In genomic region chr9:62827939-62828652, GRCm38 (mm10) we compare ENCODE assay signal across 8 mouse cellular contexts. TPM values are rescaled to one million over a fixed set of nuclear protein-coding genes. Genes with fewer than 3 reads are reported as not detected.
DNase-seq lines count a peak whose midpoint lies in the region; ATAC-seq and TF ChIP-seq lines count a peak whose summit lies in the region.

No protein-coding gene starts in this region.

- TF ChIP-seq POLR2A in bone marrow, adult 2 months (IDR thresholded peaks at IDR 0.05; ENCODE audit: borderline replicate concordance, control insufficient read depth, low read depth, low read length): no peak

- DNase-seq in right cerebral cortex, adult 18-20 months: peak; percentile 54
- no peak for DNase-seq in right cerebral cortex, postnatal 4 days
- DNase-seq in forebrain, postnatal 0 days: peak; percentile 76
- DNase-seq in kidney, postnatal 4 days: peak; percentile 28 to 57
- no peak for DNase-seq in adrenal gland, postnatal 36 days
- no peak for DNase-seq in left cerebral cortex, postnatal 36 days (ENCODE audit: low spot score in 2 of 2)

- no peaks in the 10 kb centered on the region for H3K4me1 ChIP-seq in bone marrow, adult 2 months (ENCODE audit: control insufficient read depth, insufficient read depth, low read length)
- no peaks in the 10 kb centered on the region for H3K4me1 ChIP-seq in forebrain, postnatal 0 days (ENCODE audit: insufficient read depth)
- peaks cover 32% of the 10 kb centered on the region for H3K4me1 ChIP-seq in midbrain, embryonic 13.5 days (replicated peaks)

- no peaks in the 10 kb centered on the region for H3K36me3 ChIP-seq in forebrain, postnatal 0 days (ENCODE audit: insufficient read depth)
- H3K36me3 ChIP-seq in midbrain, embryonic 13.5 days: no peaks in the 10 kb centered on the region

- intact Hi-C loops in left cerebral cortex, postnatal 36 days (cut with DNase I): loop anchor here (2.0 to 5.0 kb wide), 2 partner anchors 17 to 46 kb away; partner anchors contain the start of gene Fem1b

- no peak for TF ChIP-seq CTCF in bone marrow, adult 2 months (IDR thresholded peaks at IDR 0.05; ENCODE audit: control insufficient read depth, insufficient read depth, low read length)
- TF ChIP-seq CTCF in forebrain, postnatal 0 days (IDR thresholded peaks at IDR 0.05; ENCODE audit: low read depth): peak; percentile 65

- 17% methylated on average over 24 of the region's 24 CpGs for WGBS in bone marrow, adult 2 months
- 5% methylated on average over 24 of the region's 24 CpGs for WGBS in forebrain, postnatal 0 days
- 5% methylated on average over 24 of the region's 24 CpGs for WGBS in midbrain, embryonic 13.5 days

- H3K9ac ChIP-seq in forebrain, postnatal 0 days: no peak overlapping the region; the same call in 1 of the 2 replicates
- no peak overlapping the region for H3K9ac ChIP-seq in midbrain, embryonic 13.5 days (replicated peaks)

- peak overlapping the region; percentile 61 for H3K4me2 ChIP-seq in forebrain, postnatal 0 days (ENCODE audit: low read depth)
- H3K4me2 ChIP-seq in midbrain, embryonic 13.5 days (replicated peaks): peak overlapping the region; percentile 51

- peak overlapping the region; percentile 11 for H3K4me3 ChIP-seq in bone marrow, adult 2 months (replicated peaks; ENCODE audit: control insufficient read depth, low read depth, low read length)
- H3K4me3 ChIP-seq in forebrain, postnatal 0 days (ENCODE audit: low read depth, low read length): peak overlapping the region; percentile 39
- H3K4me3 ChIP-seq in midbrain, embryonic 13.5 days (replicated peaks): peak overlapping the region; percentile 34

- no peaks in the 10 kb centered on the region for H3K27me3 ChIP-seq in forebrain, postnatal 0 days (ENCODE audit: insufficient read depth, low read length)
- no peaks in the 10 kb centered on the region for H3K27me3 ChIP-seq in midbrain, embryonic 13.5 days

- no peak overlapping the region for H3K27ac ChIP-seq in bone marrow, adult 2 months (ENCODE audit: control insufficient read depth, insufficient read depth, low read depth, low read length, poor library complexity)
- H3K27ac ChIP-seq in forebrain, postnatal 0 days (ENCODE audit: low read depth, low read length): peak overlapping the region; percentile 60; the same call in 1 of the 2 replicates
- H3K27ac ChIP-seq in midbrain, embryonic 13.5 days: peak overlapping the region; percentile 65; the same call in 1 of the 2 replicates

- H3K9me3 ChIP-seq in forebrain, postnatal 0 days (ENCODE audit: low read length): no peaks in the 10 kb centered on the region
- no peaks in the 10 kb centered on the region for H3K9me3 ChIP-seq in midbrain, embryonic 13.5 days

- ATAC-seq in forebrain, postnatal 0 days: 0 out of 2 replicates have a peak, but pooled peaks have one; percentile 8
- ATAC-seq in midbrain, embryonic 13.5 days: peak; percentile 6; the same call in 1 of the 2 replicates

RNA-seq across cellular contexts. Expression of gene Cln6, which starts 10.5 kb away (rescaled TPM):
- polyA plus RNA-seq in bone marrow, adult 2 months (2011; ENCODE audit: insufficient read depth, insufficient read length, low replicate concordance, missing spikeins): 31.7 and 33.3 TPM in 2 replicates
- 9.2 and 9.7 TPM in 2 replicates for total RNA-seq in forebrain, postnatal 0 days (2014; rRNA removed)
- polyA plus RNA-seq in forebrain, postnatal 0 days (2015; fragmentation: Nextera tagmentation; extraction: Ambion mirVana): 5.6 and 6.8 TPM in 2 replicates
- polyA plus RNA-seq in midbrain, embryonic 13.5 days (2015; fragmentation: Nextera tagmentation; extraction: Ambion mirVana): 4.6 and 5.7 TPM in 2 replicates
- total RNA-seq in adrenal gland, postnatal 36 days (2021): 10 to 100 TPM; 12.3 to 20.2 TPM
- total RNA-seq in left cerebral cortex, postnatal 36 days (2021): 10 to 100 TPM; 10.3 to 13.7 TPM

RNA-seq across cellular contexts. Expression of gene Fem1b, which starts 16.4 kb away (rescaled TPM):
- polyA plus RNA-seq in bone marrow, adult 2 months (2011; ENCODE audit: insufficient read depth, insufficient read length, low replicate concordance, missing spikeins): 10.1 and 20.0 TPM in 2 replicates
- total RNA-seq in forebrain, postnatal 0 days (2014; rRNA removed): 150 and 191 TPM in 2 replicates
- 24.3 and 29.4 TPM in 2 replicates for polyA plus RNA-seq in forebrain, postnatal 0 days (2015; fragmentation: Nextera tagmentation; extraction: Ambion mirVana)
- polyA plus RNA-seq in midbrain, embryonic 13.5 days (2015; fragmentation: Nextera tagmentation; extraction: Ambion mirVana): 56.2 and 58.1 TPM in 2 replicates
- 10 to 100 TPM; 37.7 to 43.6 TPM for total RNA-seq in adrenal gland, postnatal 36 days (2021)
- 100 to 1,000 TPM in 1 of 2 experiments, 10 to 100 TPM in 1; 98.6 to 100 TPM for total RNA-seq in left cerebral cortex, postnatal 36 days (2021)

RNA-seq across cellular contexts. Expression of gene Calml4, which starts 29.8 kb away (rescaled TPM):
- polyA plus RNA-seq in bone marrow, adult 2 months (2011; ENCODE audit: insufficient read depth, insufficient read length, low replicate concordance, missing spikeins): 3.6 and 12.6 TPM in 2 replicates
- total RNA-seq in forebrain, postnatal 0 days (2014; rRNA removed): 2.6 and 6.5 TPM in 2 replicates
- 13.0 and 13.5 TPM in 2 replicates for polyA plus RNA-seq in forebrain, postnatal 0 days (2015; fragmentation: Nextera tagmentation; extraction: Ambion mirVana)
- 4.7 and 9.8 TPM in 2 replicates for polyA plus RNA-seq in midbrain, embryonic 13.5 days (2015; fragmentation: Nextera tagmentation; extraction: Ambion mirVana)
- 10 to 100 TPM in 1 of 2 experiments, 1 to 10 TPM in 1; 7.9 to 10.6 TPM for total RNA-seq in adrenal gland, postnatal 36 days (2021)
- total RNA-seq in left cerebral cortex, postnatal 36 days (2021): 1 to 10 TPM in 1 of 2 experiments, not detected in 1; 1.7 TPM

Comparison
In these comparisons a context has a peak if more than half of its experiments do, and no peak if none do; other contexts are left out.
1. DNase-seq: peak in right cerebral cortex, adult 18-20 months (single experiment), forebrain, postnatal 0 days (single experiment) and kidney, postnatal 4 days (2 of 2); none in right cerebral cortex, postnatal 4 days (single experiment), adrenal gland, postnatal 36 days (0 of 2) and left cerebral cortex, postnatal 36 days (0 of 2).
2. Peak in every context shown above with its lines, with median percentiles within 50 percentile points of each other: H3K4me3 ChIP-seq.